Mouse (Mus musculus) midbrain, embryonic 13.5 days (tissue): ENCODE results near the gene Hoxb5. TPM values are rescaled to one million over a fixed set of nuclear protein-coding genes. Genes with fewer than 3 reads are reported as not detected.
A peak's percentile ranks its signal among the peaks of the same experiment; 100 is the strongest.

Experiments
- ATAC-seq: fragments of 200-750 bp; cut with Nextera tagmentation; 2 replicates; pipeline ENCODE4 v1.8.0; 2017; ENCODE audit warnings: mild to moderate bottlenecking, moderate TSS enrichment, moderate library complexity
- H3K27ac ChIP-seq: fragments of 300-500 bp; sonication (generic); 2 replicates; pipeline ENCODE4 v1.5.1; 2015; ENCODE audit warnings: inconsistent platforms, mild to moderate bottlenecking, moderate library complexity
- H3K27me3 ChIP-seq: fragments of 300-500 bp; sonication (generic); 2 replicates; pipeline ENCODE4 v1.6.1; 2015; ENCODE audit warnings: mild to moderate bottlenecking, inconsistent platforms
- H3K36me3 ChIP-seq: fragments of 300-500 bp; sonication (generic); 2 replicates; pipeline ENCODE4 v1.6.1; 2015; ENCODE audit warnings: mild to moderate bottlenecking, inconsistent platforms
- H3K4me1 ChIP-seq: fragments of 300-500 bp; sonication (generic); replicated peaks from 2 replicates; pipeline ENCODE4 v1.6.1; 2015; ENCODE audit warnings: inconsistent platforms
- H3K4me2 ChIP-seq: fragments of 300-500 bp; sonication (generic); replicated peaks from 2 replicates; pipeline ENCODE4 v1.6.1; 2015; ENCODE audit warnings: moderate library complexity, mild to moderate bottlenecking, inconsistent platforms
- H3K4me3 ChIP-seq: fragments of 300-500 bp; sonication (generic); replicated peaks from 2 replicates; pipeline ENCODE4 v1.5.1; 2015; ENCODE audit warnings: mild to moderate bottlenecking, inconsistent platforms
- H3K9ac ChIP-seq: fragments of 300-500 bp; sonication (generic); replicated peaks from 2 replicates; pipeline ENCODE4 v1.6.1; 2015; ENCODE audit warnings: mild to moderate bottlenecking, inconsistent platforms
- H3K9me3 ChIP-seq: fragments of 300-500 bp; sonication (generic); 2 replicates; pipeline ENCODE4 v1.6.1; 2016; ENCODE audit warnings: mild to moderate bottlenecking, inconsistent platforms
- WGBS: fragments of 180-500 bp; shearing (Covaris S2); methylation state at CpG from one replicate; pipeline ENCODE4 v1.1.7; 2015; 5-methylcytosine and 5-hydroxymethylcytosine counted together
- microRNA counts: library from miRNA; unstranded; fragments of <30 nt; microRNA quantifications from one replicate; lab custom pipeline; 2016
- microRNA-seq: library from miRNA; unstranded; fragments of <30 nt; microRNA quantifications from one replicate; pipeline ENCODE4, GENCODE M21; 2016
- polyA plus RNA-seq: library from polyadenylated mRNA; unstranded; fragments of >200 nt; fragmentation: Nextera tagmentation; extraction: Ambion mirVana; gene quantifications from 2 replicates; pipeline ENCODE4 v1.2.1, GENCODE M21; 2015

The Hoxb5 gene
- polyA plus RNA-seq, 1 experiment from 2014 or later, result 0.08 TPM

DNA sequence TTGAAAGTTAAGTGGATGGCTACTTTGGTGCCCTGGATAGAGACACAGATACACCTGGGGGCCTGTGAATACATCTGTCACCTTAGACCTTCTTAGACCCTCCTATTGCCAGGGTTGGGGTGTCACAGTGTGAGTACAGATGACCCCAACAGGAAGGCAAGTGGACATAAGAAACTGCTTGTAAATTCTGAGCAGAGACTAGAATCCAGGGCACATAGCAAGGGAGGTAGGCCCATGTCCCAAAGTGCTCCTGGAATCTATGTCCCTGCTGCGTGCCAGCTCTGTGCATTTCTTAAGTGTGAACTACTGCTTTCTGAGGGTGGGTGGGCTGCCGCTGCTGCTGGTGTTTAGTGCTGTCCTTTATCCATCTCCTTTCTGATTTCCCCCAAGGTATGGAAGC, 47.7 kb downstream of the Hoxb5 start:
- WGBS, result 0% methylated on average over 2 of the region's 2 CpGs
- peaks cover 10% of the 10 kb centered on the region; the same call in 1 of the 2 replicates for H3K4me1 ChIP-seq
- no peaks in the 10 kb centered on the region for H3K36me3 ChIP-seq
- peaks cover 93% of the 10 kb centered on the region for H3K27me3 ChIP-seq
- no peak overlapping the region for H3K9ac ChIP-seq
- H3K9me3 ChIP-seq, result no peaks in the 10 kb centered on the region
- no peak overlapping the region for H3K4me3 ChIP-seq
- no peak for ATAC-seq
- H3K27ac ChIP-seq, result no peak overlapping the region
- H3K4me2 ChIP-seq, result no peak overlapping the region

DNA sequence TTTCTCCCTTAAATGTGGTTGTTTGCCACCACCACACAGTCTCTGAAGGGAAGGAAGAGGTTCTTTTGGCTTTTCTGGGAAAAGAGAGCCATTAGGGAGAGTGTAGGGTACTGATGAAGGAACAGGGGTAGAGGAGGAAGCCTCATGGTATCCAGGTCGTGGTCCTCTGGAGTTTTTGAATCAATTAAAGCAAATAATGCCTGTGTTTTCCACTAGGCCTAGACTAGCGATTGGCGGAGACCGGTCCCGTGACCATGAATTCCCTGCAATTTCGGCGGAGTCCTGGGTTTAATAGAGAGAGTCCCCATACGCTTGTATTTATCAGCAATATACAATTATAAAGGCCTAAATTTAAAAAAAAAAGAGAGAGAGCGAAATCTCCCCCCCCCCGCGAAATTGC, 48.2 kb downstream of the Hoxb5 start:
- Histone ChIP-seq H3K27ac (no peak overlapping the region), H3K4me1 (peaks cover 10% of the 10 kb centered on the region; the same call in 1 of the 2 replicates), H3K36me3 (no peaks in the 10 kb centered on the region), H3K4me2 (no peak overlapping the region), H3K27me3 (peaks cover 93% of the 10 kb centered on the region), H3K4me3 (no peak overlapping the region), H3K9ac (no peak overlapping the region), H3K9me3 (no peaks in the 10 kb centered on the region)
- ATAC-seq, result no peak
- under 1% methylated on average over 11 of the region's 11 CpGs for WGBS

DNA sequence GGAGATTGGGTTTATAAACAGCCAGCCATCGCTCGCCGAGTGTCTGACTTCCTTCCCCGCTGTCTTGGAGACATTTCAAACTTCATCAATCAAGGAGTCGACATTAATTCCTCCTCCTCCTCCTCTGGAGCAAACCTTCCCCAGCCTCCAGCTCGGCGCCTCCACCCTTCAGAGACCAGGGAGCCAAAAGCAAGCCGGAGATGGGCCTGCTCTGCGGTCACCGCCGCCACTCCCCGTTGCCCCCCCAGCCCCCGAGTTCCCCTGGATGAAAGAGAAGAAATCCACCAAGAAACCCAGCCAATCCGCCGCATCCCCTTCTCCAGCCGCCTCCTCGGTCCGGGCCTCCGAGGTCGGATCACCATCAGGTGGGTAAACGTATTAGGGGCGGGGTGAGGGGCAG, 48.7 kb downstream of the Hoxb5 start:
- no peak overlapping the region for H3K4me3 ChIP-seq
- no peak overlapping the region for H3K4me2 ChIP-seq
- peaks cover 93% of the 10 kb centered on the region for H3K27me3 ChIP-seq
- H3K36me3 ChIP-seq, result no peaks in the 10 kb centered on the region
- H3K9me3 ChIP-seq, result no peaks in the 10 kb centered on the region
- no peak for ATAC-seq
- under 1% methylated on average over 22 of the region's 22 CpGs for WGBS
- no peak overlapping the region for H3K27ac ChIP-seq
- H3K4me1 ChIP-seq, result peaks cover 10% of the 10 kb centered on the region; the same call in 1 of the 2 replicates
- no peak overlapping the region for H3K9ac ChIP-seq

DNA sequence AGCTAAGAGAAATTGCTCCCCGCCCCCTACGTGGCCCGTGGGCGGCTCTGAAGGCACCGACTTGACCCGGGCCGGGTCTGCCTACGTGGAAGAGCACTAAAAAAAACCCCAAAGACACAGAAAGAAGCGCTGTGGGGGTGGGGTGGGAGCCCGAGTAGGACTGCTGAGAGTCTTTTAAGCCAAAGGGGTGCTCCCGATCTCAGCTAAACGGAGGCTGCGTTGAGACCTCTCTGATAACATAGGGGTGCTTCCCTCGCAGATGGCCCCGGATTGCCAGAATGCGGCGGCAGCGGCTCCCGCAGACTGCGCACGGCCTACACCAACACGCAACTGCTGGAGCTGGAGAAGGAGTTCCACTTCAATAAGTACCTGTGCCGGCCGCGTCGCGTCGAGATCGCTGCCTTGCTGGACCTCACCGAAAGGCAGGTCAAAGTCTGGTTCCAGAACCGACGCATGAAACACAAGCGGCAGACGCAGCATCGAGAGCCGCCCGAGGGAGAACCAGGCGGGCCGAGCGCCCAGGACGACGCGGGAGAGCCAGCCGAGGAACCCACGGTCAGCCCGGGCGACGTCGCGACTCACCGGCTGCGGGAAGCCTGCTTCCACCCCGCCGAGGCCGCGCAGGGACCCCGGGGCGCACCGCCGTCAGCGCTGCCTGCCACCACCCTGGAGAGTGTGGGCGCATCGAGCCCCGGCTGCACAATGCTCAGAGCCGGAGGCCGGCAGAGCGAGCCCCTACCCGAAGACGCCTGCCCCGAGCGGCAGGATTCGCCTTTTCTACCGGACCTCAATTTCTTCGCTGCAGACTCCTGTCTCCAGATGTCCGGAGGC, 49.8 kb downstream of the Hoxb5 start:
- H3K27ac ChIP-seq, result no peak overlapping the region
- no peak overlapping the region for H3K4me3 ChIP-seq
- peaks cover 10% of the 10 kb centered on the region; the same call in 1 of the 2 replicates for H3K4me1 ChIP-seq
- no peak overlapping the region for H3K9ac ChIP-seq
- H3K4me2 ChIP-seq, result no peak overlapping the region
- H3K9me3 ChIP-seq, result no peaks in the 10 kb centered on the region
- no peaks in the 10 kb centered on the region for H3K36me3 ChIP-seq
- no peak for ATAC-seq
- under 1% methylated on average over 75 of the region's 75 CpGs for WGBS
- H3K27me3 ChIP-seq, result peaks cover 96% of the 10 kb centered on the region

DNA sequence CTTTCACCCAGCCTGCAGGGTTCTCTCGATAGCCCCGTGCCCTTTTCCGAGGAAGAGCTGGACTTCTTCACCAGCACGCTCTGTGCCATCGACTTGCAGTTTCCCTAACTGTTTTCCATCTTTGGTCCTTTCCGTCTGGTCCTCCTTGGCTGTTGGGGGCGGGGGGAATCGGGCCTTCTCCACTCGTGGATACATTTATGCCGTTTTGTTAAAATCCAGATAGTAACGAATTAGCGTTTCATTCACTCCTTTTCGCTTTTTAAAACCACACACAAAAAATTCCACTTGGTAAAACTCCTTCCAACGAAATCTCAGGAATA, 50.3 kb downstream of the Hoxb5 start:
- Histone ChIP-seq H3K4me2 (no peak overlapping the region), H3K4me1 (peaks cover 10% of the 10 kb centered on the region; the same call in 1 of the 2 replicates), H3K36me3 (no peaks in the 10 kb centered on the region), H3K27ac (no peak overlapping the region), H3K4me3 (no peak overlapping the region), H3K27me3 (peaks cover 96% of the 10 kb centered on the region), H3K9ac (no peak overlapping the region), H3K9me3 (no peaks in the 10 kb centered on the region)
- no peak for ATAC-seq
- under 1% methylated on average over 14 of the region's 14 CpGs for WGBS

DNA sequence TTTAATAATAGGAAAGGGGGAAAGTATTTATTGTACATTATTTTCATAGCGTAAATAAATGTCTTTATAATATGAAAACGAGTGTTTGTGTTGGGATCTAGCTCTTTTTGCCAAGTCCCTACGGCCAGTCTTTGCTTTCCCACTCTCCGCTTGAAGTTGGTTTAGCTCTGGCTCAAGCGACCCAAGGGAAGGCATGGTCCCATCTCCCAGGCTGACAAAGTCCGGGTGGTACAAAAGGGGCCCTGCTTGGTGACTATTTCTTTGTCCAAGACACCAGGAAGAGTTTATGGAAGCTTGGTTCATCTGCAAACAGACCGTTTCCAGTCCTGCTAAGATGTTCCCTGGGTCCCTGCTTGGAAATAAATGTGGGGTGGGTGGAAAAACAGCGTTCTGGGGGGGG, 50.8 kb downstream of the Hoxb5 start:
- H3K4me3 ChIP-seq, result no peak overlapping the region
- no peak for ATAC-seq
- WGBS, result 3% methylated on average over 8 of the region's 8 CpGs
- no peak overlapping the region for H3K4me2 ChIP-seq
- no peak overlapping the region for H3K9ac ChIP-seq
- peaks cover 96% of the 10 kb centered on the region for H3K27me3 ChIP-seq
- H3K27ac ChIP-seq, result no peak overlapping the region
- H3K36me3 ChIP-seq, result no peaks in the 10 kb centered on the region
- H3K9me3 ChIP-seq, result no peaks in the 10 kb centered on the region
- peaks cover 10% of the 10 kb centered on the region; the same call in 1 of the 2 replicates for H3K4me1 ChIP-seq

DNA sequence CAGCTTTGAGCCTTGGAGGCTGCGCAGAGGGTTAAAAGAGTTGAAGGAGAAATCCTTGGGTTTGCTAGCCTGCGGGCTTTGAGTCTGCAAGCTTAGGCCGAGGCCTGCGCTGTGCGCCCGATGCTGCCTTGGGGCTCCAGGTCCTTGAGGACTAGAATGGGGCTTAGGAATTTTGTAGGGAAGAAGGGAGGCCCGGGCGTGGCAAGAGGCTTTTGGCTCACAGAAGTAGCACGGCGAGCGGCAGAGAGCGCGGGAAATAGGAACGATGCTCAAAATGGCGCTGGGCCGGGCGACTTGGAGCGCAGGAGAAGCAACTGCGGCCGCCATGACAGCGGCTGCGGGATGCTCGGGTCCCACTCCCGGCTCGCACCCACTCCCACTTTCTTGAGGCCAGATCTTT, 51.2 kb downstream of the Hoxb5 start:
- Histone ChIP-seq H3K4me3 (0 out of 2 replicates have a peak overlapping the region, but pooled peaks have one; percentile 8), H3K36me3 (no peaks in the 10 kb centered on the region), H3K27ac (no peak overlapping the region), H3K9ac (no peak overlapping the region), H3K27me3 (peaks cover 94% of the 10 kb centered on the region), H3K9me3 (no peaks in the 10 kb centered on the region), H3K4me2 (0 out of 2 replicates have a peak overlapping the region, but pooled peaks have one; percentile 21), H3K4me1 (peaks cover 10% of the 10 kb centered on the region; the same call in 1 of the 2 replicates)
- WGBS, result 0% methylated on average over 25 of the region's 25 CpGs
- no peak for ATAC-seq

DNA sequence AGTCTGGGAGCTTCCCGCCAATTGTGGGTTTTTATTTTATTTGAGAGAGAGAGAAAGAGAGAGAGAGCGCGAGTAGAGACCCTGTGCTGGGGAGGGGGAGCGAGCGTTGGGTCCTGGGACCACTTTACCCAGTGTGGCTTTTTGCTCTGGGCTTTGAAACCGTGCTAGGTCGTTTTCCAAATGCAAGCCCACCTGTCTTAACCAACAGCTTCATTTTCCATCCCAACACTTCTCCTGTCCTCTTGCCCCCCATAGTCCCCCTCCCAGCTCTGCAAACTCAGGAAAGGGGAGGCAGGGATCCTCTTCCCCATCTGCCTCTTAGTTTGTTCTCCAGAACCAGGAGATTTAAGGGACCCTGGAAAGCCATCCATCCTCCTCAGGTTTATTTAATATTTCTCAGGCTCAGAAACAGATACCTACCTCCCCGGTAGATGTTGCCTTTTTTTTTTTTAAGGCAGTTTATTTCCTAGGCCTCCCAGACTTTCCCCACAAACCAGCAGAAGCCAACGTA, 51.7 kb downstream of the Hoxb5 start:
- 2% methylated on average over 9 of the region's 9 CpGs for WGBS
- no peak overlapping the region for H3K4me3 ChIP-seq
- H3K4me1 ChIP-seq, result peaks cover 10% of the 10 kb centered on the region; the same call in 1 of the 2 replicates
- H3K27ac ChIP-seq, result no peak overlapping the region
- H3K36me3 ChIP-seq, result no peaks in the 10 kb centered on the region
- no peak for ATAC-seq
- peaks cover 94% of the 10 kb centered on the region for H3K27me3 ChIP-seq
- H3K9ac ChIP-seq, result no peak overlapping the region
- no peaks in the 10 kb centered on the region for H3K9me3 ChIP-seq
- H3K4me2 ChIP-seq, result 0 out of 2 replicates have a peak overlapping the region, but pooled peaks have one; percentile 21

MicroRNAs within 50 kb of the gene (microRNA counts, 519-probe panel; counts per million panel counts)
- microRNA mmu-miR-10a (lab: Ali Mortazavi, UCI), result 3,137 counts per million, percentile 66 among the panel's probes with 10 or more counts
- microRNA mmu-miR-196a (lab: Ali Mortazavi, UCI), result 110 counts per million, percentile 56 among the panel's probes with 10 or more counts

Small RNAs within 50 kb of the gene (microRNA-seq; reads per million reads assigned to microRNA genes)
- gene Mir10a (401 reads per million, percentile 67 among the genes with 10 or more reads in this experiment), gene Mir196a-1 (not detected)

Other genes with a start within 250 kb of the Hoxb5 start
- 28.9 and 34.0 TPM in 2 replicates for gene Ube2z, start 237.9 kb upstream of the Hoxb5 start, polyA plus RNA-seq
- 423 and 443 TPM in 2 replicates for gene Atp5g1, start 227.7 kb upstream of the Hoxb5 start, polyA plus RNA-seq
- gene Calcoco2, start 191.4 kb upstream of the Hoxb5 start, polyA plus RNA-seq, result not detected in 2 replicates
- 0.04 TPM in 1 of 2 replicates, not detected in the other for gene Ttll6, start 169.6 kb upstream of the Hoxb5 start, polyA plus RNA-seq
- not detected in 2 replicates for gene Hoxb13, start 109.0 kb upstream of the Hoxb5 start, polyA plus RNA-seq
- not detected in 2 replicates for gene Hoxb9, start 31.9 kb upstream of the Hoxb5 start, polyA plus RNA-seq
- not detected in 2 replicates for gene Hoxb8, start 21.4 kb upstream of the Hoxb5 start, polyA plus RNA-seq
- not detected in 2 replicates for gene Hoxb7, start 16.7 kb upstream of the Hoxb5 start, polyA plus RNA-seq
- gene Hoxb6, start 10.9 kb upstream of the Hoxb5 start, polyA plus RNA-seq, result not detected in 2 replicates
- not detected in 2 replicates for gene Hoxb4, start 14.9 kb downstream of the Hoxb5 start, polyA plus RNA-seq
- 0.11 TPM in 1 of 2 replicates, not detected in the other for gene Hoxb3, start 20.0 kb downstream of the Hoxb5 start, polyA plus RNA-seq
- 0.19 and 0.28 TPM in 2 replicates for gene Hoxb2, start 47.2 kb downstream of the Hoxb5 start, polyA plus RNA-seq
- gene Hoxb1, start 62.4 kb downstream of the Hoxb5 start, polyA plus RNA-seq, result not detected in 2 replicates
- 3.4 and 4.0 TPM in 2 replicates for gene Skap1, start 161.3 kb downstream of the Hoxb5 start, polyA plus RNA-seq